Mouse (Mus musculus) embryo, embryonic 11 days (tissue): ENCODE measurements around the gene AF366264.
"Not testable (repeated sequence)": the region's sequence is repeated elsewhere in the genome, so short reads cannot be mapped to it uniquely, and the experiment has no call there.

Experiments
- DNase-seq: peaks from one replicate; pipeline ENCODE4 v3.0.0-alpha.2; 2015

AF366264 gene

DNA sequence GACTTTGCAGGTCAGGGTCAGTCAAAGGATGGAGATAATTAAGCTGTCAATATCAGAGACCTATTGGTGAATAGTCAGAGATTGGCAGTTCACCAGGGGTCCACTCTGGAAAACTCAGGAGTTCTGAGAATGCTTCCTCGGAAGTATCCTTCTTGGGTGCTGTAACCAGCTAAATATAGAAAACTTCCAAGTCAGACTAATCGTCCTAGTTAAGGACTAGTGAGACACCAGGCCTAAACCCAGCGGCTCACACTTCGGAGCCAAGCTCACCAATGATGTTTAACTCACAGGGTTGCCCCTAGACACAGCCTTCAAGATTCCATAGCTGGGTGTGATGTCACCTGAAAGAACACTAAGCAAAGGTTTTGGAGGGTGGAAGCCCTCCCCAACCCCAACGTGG lies at the start of gene AF366264:
AF366264 (minus strand) TSS at position 101 of the 400 bp plus-strand sequence.
- DNase-seq = not testable (repeated sequence)

DNA sequence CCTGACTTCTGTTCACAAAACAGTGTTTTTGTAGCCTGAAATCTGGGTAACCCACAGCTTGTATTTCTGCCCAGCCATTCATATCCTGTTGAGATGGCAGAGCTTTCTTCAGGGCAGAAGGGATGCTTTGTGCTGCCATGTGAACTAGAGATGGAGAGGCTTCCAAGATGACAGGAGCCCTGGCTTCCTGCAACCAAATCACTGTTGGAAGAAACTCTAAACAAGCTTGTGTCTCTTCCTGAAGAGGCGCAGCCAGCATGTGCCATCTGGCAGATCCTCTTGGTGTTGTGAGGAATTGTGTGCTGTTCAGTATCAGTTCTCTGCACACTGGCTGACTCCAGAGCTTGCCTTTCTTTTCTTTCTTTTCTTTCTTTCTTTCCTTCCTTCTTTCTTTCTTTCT lies 5.1 kb upstream of the AF366264 start:
- not testable (repeated sequence) for DNase-seq

DNA sequence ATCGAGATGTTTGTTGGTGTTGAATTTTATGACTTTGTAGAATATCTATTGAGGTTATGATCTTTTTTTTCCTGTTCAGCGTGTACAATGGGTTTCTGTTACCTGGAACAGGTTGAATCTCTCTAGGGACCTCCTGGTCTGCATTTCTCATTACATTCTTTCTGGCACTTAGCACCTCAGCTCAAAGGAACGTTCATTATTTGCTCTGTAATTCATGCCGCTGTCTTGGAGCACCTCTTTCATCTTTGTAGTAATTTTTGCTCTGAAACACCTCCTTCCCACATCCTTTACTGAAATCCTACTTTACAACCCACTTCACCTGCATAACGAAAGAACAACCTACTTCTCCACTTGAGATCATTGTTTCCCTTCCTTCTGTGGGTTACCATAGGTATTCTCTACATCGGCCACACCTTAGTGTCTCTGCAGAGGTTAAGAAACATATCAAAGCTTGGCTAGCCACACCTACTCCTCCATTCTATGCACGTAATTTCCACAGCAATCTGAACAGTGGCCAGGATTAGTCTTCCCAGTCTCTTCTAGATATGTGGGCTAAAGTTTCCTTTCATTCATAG lies 9.5 kb downstream of the AF366264 start:
- no peak for DNase-seq

DNA sequence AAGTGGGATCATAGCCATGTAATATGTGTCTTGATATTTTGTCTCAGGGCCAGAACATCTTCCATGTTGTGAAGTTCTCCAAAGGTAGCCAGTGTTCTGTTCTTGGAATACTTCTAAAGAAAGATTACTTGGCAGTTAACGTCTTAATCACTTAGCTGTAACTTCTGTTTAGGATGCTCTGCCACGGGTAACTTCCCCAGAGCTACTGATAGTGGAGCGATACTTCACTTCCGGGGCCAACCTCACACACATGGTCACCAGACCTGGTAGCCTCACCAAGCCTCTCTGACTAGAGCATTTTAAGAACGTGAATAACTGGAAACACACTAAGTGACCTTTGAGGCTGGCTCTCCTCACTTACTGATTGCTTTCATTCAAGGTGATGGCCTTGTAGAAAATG lies 38.6 kb downstream of the AF366264 start:
- no peak for DNase-seq

DNA sequence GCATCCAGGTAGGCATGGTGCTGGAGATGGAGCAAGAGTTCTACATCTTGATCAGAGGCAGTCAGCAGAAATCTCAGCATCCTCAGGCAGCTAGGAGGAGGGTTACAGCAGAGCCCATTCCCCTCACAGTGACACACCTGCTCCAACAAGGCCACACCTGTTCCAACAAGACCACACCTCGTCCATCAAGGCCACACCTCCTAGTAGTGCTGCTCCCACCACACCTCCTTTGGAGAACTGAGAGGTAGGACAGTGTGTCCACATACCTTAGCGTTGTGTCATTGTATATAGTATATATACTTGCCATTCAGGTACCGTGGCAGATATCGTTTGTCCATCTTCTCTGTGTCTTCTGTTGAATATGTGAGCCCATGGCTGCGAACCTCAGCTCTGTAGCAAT lies 40.5 kb downstream of the AF366264 start:
- DNase-seq = no peak

DNA sequence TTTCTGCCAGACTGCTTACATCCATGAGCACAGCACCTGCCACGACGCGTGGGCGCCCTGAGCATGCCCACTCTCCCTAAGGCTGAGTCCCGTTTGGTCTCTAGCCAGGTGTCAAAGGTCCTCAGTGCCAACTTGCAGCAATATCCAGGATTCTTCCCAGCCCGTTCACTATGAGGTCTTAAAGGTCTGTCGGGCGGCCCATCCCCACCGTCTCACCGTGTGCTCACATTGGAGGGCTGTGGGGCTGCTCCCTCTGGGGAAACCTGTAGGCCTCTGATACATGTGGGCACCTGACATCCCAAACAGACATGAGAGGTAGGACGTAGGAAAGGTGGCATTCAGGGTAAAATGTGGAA lies 44.5 kb downstream of the AF366264 start:
- DNase-seq = no peak

DNA sequence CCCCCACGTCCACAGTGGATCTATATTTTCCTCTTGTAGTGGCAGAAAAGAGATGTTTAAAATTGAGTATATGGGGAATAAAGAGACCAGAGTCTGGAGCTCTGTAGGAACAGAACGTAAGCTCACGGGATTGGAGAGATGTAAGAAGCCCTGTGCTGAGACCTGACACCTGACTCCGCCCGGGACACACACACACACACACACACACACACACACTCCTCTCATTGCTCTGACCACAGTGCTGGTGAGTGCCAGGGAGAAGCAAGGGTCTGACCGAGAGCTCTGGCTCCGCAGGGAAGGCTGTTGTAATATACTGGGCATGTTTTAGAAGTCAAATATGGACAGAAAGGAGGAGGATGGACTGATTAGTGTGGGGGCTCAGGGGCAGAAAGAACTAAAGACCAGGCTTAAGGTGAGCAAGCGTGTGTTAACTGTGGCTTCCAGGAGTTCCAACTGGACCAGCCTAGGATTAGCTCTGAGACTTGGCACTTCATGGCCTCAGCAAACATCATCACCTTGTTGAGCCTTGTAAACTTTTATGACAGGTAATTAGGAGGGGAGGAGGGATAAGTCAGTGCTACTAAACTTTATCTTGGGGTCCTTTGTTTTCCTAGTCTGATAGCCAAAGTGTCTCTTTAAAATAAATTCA lies 45.0 kb downstream of the AF366264 start:
- DNase-seq = no peak

DNA sequence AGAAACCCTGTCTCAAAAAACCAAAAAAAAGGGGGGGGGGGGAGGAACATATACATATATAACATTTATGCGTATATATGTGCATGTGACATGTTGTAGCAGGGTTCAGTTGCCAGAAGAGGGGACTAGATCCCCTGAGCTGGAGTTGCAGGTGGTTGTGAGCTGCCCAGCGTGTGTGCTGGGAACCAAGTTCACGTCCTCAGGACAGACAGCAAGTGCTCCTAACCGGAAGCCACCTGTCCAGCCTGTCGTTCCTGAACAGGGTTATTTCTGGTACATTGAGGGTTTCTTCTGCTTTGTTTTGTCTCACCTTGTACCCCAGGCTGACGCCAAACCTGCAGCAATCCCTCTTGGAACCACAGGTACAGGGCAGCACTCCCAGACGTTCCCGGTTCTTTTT lies 48.6 kb downstream of the AF366264 start:
- DNase-seq = no peak

DNA sequence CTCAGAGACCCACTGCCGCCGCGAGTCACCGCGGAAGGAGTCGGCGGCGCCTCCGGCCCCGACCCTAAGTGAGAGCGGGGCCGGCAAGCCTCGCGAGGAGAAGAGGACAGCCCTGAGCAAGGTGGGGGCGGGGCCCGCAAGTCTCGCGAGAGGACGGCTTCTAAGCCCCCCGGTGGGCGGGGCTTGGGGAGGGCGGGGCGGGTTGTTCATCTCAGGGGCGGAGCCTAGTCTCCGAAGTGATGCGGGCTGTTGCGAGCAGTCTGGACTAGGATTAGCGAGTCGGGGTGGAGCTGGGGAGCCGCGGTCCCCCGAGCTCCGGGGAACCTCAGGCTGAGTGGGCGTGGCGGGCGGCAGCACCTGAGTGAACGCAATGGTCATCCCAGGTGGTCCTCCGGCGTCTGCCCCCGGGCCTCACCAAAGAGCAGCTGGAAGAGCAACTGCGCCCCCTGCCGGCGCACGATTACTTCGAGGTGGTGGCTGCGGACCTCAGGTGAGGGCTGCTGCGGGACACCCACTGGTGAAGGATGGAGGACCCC lies 52.4 kb downstream of the AF366264 start:
- peak; percentile 99 for DNase-seq

DNA sequence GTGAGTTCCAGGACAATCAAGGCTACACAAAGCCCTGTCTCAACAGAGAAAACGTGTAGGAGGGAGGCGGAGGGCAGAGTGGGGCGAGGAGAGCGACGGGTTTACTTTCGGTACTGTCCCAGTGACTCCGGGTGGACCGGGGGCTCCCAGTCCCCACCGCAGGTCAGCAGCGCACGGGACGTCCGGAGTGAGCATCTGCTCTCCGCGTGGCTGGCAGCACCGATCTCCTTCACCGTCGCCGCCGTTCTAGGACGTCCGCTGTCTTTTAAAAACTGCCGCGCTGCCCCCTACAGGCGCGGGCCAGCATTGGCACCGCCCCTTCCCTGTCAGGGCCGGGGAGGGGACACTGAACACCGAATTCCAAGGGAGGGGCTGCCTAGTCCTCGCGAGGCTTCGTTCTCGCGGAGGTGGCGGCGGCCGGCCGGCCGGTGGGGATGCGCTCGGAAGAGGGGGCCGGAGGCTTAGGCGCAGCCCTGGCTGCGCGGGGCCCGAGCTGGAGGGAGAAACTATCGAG lies 52.9 kb downstream of the AF366264 start, which contains the start of gene Upf3a:
Upf3a (plus strand) TSS at position 366 of the 514 bp plus-strand sequence.
- DNase-seq = peak; percentile 97
